Mouse (Mus musculus): Measurements from ENCODE around the gene Zeb2. TPM values are rescaled to one million over a fixed set of nuclear protein-coding genes. Genes with fewer than 3 reads are reported as not detected.

Gene Zeb2
- 100 to 1,000 TPM; 162 to 223 TPM for total RNA-seq (2021)
- 9.8 and 12.4 TPM in 2 replicates for polyA plus RNA-seq (2012; rRNA removed)
- long read RNA-seq, full-length matches to known transcripts, result 2 of 6 reads
- long read RNA-seq, partial matches to known transcripts, result 1 of 6 reads
- long read RNA-seq, other reads (novel, unspliced or antisense), result 3 of 6 reads

GRCm38 (mm10) chr2:45117087-45117561, at the start of gene Zeb2:
Gene Zeb2 (minus strand): TSS chr2:45117395.
- peak; percentile 87 for DNase-seq

GRCm38 (mm10) chr2:45158785-45159184, 41.6 kb upstream of the Zeb2 start:
- DNase-seq, result no peak

GRCm38 (mm10) chr2:45158351-45158782, 41.2 kb upstream of the Zeb2 start:
- no peak for DNase-seq

- no peak for DNase-seq
These were observed 36.1 kb upstream of the Zeb2 start for GRCm38 (mm10) chr2:45153315-45153714.

- DNase-seq, result no peak
These were observed 26.0 kb upstream of the Zeb2 start for GRCm38 (mm10) chr2:45143162-45143561.

GRCm38 (mm10) chr2:45138906-45139305, 21.7 kb upstream of the Zeb2 start:
- no peak for DNase-seq

GRCm38 (mm10) chr2:45136783-45137182, 19.6 kb upstream of the Zeb2 start:
- DNase-seq, result no peak

GRCm38 (mm10) chr2:45133225-45133624, 16.0 kb upstream of the Zeb2 start:
- DNase-seq, result no peak

GRCm38 (mm10) chr2:45130461-45131156, 13.4 kb upstream of the Zeb2 start:
- DNase-seq, result no peak

GRCm38 (mm10) chr2:45129556-45129955, 12.4 kb upstream of the Zeb2 start:
- DNase-seq, result peak; percentile 26

- no peak for DNase-seq
These were observed 11.5 kb upstream of the Zeb2 start for GRCm38 (mm10) chr2:45128696-45129095.

- no peak for DNase-seq
These were observed 9.2 kb upstream of the Zeb2 start for GRCm38 (mm10) chr2:45126401-45126800.

- no peak for DNase-seq
These were observed 8.0 kb upstream of the Zeb2 start for GRCm38 (mm10) chr2:45125181-45125580.

- no peak for DNase-seq
These were observed 6.3 kb upstream of the Zeb2 start for GRCm38 (mm10) chr2:45123490-45123889.

- no peak for DNase-seq
These were observed 926 bp upstream of the Zeb2 start for GRCm38 (mm10) chr2:45118121-45118520.

- no peak for DNase-seq
These were observed 397 bp upstream of the Zeb2 start for GRCm38 (mm10) chr2:45117592-45117991.

- peak; percentile 69 for DNase-seq
These were observed 617 bp downstream of the Zeb2 start for GRCm38 (mm10) chr2:45116531-45117024.

- DNase-seq, result peak; percentile 82
These were observed 1.3 kb downstream of the Zeb2 start for GRCm38 (mm10) chr2:45115720-45116495.

GRCm38 (mm10) chr2:45115211-45115610, 2.0 kb downstream of the Zeb2 start:
- no peak for DNase-seq

- no peak for DNase-seq
These were observed 2.6 kb downstream of the Zeb2 start for GRCm38 (mm10) chr2:45114596-45114995.

GRCm38 (mm10) chr2:45113912-45114311, 3.3 kb downstream of the Zeb2 start:
- no peak for DNase-seq

GRCm38 (mm10) chr2:45112891-45113683, 4.1 kb downstream of the Zeb2 start:
- peak; percentile 73 for DNase-seq
